Mouse (Mus musculus): ENCODE results near the gene Tenm3.

The Tenm3 gene

DNA sequence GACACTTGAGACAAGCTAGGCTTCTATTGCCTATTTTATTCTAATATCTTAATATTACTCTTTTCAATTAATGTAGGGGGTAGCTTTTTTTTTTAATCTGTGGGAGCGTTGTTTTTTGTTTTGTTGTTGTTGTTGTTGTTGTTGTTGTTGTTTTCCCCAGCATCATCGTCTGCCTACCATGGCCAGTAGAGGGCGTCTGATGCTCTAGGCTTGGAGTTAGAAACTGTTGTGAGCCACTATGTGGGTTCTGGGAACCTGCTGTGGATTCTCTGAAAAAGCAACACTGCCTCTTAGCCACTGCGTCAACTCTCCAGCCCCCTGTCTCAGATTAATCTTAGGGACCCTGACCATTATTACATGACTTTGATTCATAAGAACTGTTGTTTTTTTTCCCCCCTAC, 99.8 kb downstream of the Tenm3 start:
- DNase-seq (ENCODE audit: extremely low read depth, insufficient read length, low spot score) = no peak

DNA sequence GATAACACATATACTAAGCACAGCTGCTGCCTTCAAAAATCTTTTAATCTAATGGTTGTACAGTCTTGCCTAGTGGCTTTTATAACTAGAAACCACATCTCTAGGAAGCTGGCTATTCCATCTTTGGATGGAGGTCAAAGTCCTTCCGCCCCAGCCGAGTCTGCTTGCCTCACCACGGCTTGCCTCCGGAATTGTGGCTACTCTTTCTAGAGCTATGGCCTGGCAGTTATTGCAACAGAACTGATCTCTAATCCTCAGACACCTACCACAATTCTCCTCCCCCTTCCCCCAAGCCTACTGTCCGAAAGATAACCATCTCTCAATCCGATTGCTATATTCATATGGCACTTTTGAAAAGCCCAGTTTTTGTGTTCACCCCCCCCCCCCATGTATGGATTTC, 101.0 kb downstream of the Tenm3 start:
- no peak for DNase-seq (ENCODE audit: extremely low read depth, insufficient read length, low spot score)

- no peak for DNase-seq (ENCODE audit: extremely low read depth, insufficient read length, low spot score)
Measured at GRCm38 (mm10) chr8:48740951-48741350, 102.8 kb downstream of the Tenm3 start.

DNA sequence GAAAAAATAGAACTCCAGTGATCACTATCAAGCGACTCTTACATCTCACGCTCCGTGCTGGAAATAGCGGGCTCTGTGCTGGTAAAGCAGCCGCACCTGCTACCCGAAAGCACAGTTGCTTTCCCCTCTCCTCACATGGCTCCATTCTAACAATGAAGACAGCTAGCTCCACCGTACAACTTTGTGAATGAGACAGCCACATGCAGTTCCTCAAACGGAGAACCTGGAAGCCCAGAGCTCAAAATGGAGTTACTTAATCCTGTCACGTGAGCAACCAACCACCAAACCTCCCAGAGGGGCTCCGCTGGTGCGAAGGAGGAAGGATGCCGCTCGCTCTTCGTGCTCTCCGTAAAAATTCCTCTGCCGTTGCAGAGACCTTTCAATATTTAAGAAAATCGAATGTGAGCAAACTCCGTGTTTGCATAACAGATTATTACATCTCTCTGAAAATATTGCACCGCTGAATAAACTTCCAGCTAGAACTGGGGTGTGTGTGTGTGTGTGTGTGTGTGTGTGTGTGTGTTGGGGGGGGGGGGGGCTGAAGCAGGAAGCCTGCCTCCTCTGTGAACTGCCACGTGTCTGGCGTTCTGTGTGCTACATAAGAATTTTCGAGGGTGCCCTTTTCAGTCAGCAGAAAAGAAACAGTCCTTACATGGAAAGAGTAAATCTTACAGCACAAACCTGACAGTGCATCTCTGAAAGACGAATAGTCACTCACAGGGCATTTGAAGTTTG, 103.4 kb downstream of the Tenm3 start:
- DNase-seq (ENCODE audit: extremely low read depth, insufficient read length, low spot score) = no peak

- no peak for DNase-seq (ENCODE audit: extremely low read depth, insufficient read length, low spot score)
Measured at GRCm38 (mm10) chr8:48733731-48734130, 110.0 kb downstream of the Tenm3 start.

DNA sequence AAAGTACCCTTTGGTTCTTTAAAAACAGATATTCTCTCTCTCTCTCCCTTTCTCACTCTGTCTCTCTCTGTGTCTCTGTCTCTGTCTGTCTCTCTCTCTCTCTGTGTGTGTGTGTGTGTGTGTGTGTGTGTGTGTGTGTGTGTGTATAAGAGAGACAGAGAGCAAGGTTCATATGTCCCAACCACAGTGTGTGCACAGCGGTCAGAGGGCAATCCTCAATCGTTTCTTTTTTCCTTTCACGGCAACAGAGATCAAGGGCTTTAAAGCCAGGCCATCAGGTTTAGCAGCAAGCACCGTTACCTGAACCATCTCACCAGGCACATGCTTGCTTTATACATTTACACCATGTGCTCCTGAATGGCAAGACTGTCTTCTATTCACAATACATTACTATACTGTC, 110.7 kb downstream of the Tenm3 start:
- no peak for DNase-seq (ENCODE audit: extremely low read depth, insufficient read length, low spot score)

GRCm38 (mm10) chr8:48730701-48731100, 113.0 kb downstream of the Tenm3 start:
- no peak for DNase-seq (ENCODE audit: extremely low read depth, insufficient read length, low spot score)

DNA sequence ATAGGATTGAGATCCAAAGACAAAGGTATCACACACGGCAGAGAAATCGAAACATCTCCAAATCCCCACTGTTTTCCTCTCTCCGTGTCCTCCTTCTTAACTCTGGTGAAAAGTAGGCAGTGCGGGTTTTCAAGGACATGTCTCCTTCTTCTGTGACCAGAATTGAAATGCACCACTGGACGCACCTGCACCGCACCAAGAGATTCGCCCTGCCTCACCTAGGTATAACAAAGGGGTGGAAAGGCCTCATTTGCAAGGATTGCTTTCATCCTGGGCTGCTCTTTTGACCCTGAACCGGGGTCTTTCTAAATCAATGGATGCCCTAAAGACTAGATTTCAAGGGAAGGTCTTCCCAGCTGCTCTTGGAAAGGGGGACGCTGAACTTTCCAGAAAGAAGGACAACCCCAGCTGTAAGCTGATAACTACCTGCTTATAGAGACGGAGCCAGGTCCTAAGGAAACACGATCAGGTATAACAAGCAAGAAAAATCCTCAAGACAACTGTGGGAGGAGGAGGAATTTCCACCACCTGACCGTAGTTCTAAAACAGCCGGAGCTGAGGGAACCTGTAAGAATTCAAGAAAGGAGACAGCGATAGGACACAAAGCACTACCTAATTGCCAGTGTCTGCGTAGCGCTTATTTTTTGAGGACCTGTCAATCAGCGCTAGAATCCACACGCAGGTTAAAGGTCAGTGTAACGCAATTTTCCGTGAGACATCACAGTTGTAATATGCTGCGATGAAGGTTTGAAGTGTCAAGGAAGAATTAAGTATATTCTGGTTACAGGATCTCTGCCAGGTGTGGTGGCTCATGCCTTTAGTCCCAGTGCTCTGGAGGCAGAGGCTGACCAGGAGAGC, 114.7 kb downstream of the Tenm3 start:
- no peak for DNase-seq (ENCODE audit: extremely low read depth, insufficient read length, low spot score)

- no peak for DNase-seq (ENCODE audit: extremely low read depth, insufficient read length, low spot score)
Measured at GRCm38 (mm10) chr8:48728006-48728405, 115.7 kb downstream of the Tenm3 start.

DNA sequence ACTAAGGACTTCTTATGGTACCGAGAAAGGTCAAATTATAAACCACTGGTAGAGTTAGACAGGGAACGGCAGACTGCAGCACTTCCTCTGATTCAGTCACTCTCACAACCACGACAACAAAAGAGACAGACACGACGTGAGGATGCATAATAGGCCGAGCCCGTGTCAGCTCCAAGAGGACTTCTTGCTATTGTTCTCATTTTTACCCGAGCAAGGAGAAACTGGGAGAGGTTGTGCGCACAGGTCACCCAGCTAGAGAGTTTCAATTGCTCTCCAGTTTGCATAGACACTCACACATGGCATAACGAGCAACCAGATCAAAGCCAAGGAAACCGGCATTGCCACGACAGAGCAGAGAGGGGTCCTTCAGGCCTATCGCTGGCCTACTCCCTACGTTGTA, 121.0 kb downstream of the Tenm3 start:
- DNase-seq (ENCODE audit: extremely low read depth, insufficient read length, low spot score) = no peak

DNA sequence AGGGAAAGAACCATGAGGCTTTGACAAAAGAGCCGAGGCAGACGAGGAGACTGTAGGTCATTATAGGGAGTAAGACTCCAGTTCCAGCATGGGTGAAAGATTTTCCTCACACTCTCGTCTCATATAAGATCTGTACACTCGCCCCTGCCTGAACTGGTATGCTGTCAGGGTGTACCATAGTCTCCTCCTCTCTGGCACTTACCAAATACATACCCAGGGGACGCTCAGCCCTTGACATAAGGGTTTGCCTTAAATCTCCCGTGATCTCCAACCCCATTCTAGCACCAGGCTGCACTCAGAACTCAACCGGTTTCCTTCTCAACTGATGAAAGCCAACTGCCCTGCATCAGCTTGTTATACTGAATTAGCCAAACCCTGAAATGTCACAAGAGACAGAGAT, 121.4 kb downstream of the Tenm3 start:
- DNase-seq (ENCODE audit: extremely low read depth, insufficient read length, low spot score) = no peak

- DNase-seq (ENCODE audit: extremely low read depth, insufficient read length, low spot score) = no peak
Measured at GRCm38 (mm10) chr8:48721376-48721775, 122.4 kb downstream of the Tenm3 start.

GRCm38 (mm10) chr8:48715616-48716015, 128.1 kb downstream of the Tenm3 start:
- DNase-seq (ENCODE audit: extremely low read depth, insufficient read length, low spot score) = no peak

DNA sequence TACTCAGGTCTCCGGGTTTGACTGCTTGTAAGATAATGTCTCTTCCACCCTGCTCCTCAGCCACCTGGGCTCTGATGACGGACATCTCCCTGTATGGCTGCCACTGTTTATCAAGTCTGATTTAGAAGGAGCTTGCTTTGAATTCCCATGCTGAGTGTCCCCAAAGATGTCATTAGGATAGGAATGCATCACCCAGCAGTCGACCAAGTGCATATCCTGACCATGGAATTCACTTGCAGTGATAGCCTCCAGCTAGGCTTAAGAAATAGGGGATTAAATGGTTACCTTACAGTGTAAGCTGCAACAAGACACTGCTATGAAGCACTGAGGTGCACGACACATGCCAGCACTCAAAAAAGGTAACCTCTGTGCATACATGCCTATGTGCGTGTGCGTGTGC, 137.1 kb downstream of the Tenm3 start:
- no peak for DNase-seq (ENCODE audit: extremely low read depth, insufficient read length, low spot score)

DNA sequence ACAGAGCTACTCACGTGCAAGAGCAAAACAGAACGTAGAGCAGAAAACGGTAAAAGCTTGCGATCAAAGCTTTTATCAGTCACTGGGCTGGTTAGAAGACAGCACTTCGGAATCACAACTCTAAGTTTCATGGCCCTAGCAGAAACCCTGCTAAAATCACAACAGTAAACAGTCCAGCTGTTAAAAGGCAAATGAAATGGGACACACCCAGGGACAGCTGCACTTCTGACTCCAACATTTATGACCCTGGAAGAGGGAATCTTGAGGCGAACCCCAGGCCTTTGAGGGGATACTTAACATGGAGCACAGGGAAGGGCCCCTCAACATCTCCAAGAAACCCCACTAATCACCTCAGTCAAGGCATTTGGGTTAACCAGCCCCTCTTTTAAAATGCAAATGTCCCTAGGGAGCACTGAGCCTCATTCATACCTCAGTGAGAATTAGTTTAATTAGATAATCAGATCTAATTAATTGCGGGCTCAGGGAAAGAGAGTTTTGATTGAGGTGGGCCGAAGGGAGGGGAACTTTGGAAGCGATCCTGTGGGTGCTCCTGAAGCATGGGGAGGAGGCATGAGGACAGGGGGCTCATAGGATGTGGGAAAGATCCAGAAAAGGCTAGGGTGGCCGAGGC, 138.8 kb downstream of the Tenm3 start:
- DNase-seq (ENCODE audit: extremely low read depth, insufficient read length, low spot score) = no peak

DNA sequence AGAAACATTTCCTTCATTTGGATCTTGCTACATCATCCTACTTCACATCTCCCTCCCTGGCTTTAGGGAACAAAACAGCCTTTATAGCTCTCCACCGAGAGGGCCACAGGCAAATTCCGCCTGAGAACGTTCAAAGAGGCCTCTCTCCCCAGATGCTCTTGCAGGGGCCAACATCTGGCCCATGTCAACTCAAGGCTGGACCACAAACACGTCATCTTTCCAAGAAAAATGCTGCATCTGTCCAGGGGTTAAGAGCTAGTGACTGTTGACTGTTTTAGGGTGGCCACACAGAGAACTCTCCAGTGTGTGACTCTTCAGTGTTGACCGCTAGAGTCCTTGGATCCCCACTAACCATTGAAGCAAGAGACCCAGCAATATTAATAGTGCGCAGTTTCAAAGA, 139.3 kb downstream of the Tenm3 start:
- no peak for DNase-seq (ENCODE audit: extremely low read depth, insufficient read length, low spot score)

- DNase-seq (ENCODE audit: extremely low read depth, insufficient read length, low spot score) = no peak
Measured at GRCm38 (mm10) chr8:48690665-48691395, 152.9 kb downstream of the Tenm3 start.

- no peak for DNase-seq (ENCODE audit: extremely low read depth, insufficient read length, low spot score)
Measured at GRCm38 (mm10) chr8:48688706-48689105, 155.0 kb downstream of the Tenm3 start.

GRCm38 (mm10) chr8:48688188-48688587, 155.6 kb downstream of the Tenm3 start:
- no peak for DNase-seq (ENCODE audit: extremely low read depth, insufficient read length, low spot score)

- no peak for DNase-seq (ENCODE audit: extremely low read depth, insufficient read length, low spot score)
Measured at GRCm38 (mm10) chr8:48673476-48673875, 170.3 kb downstream of the Tenm3 start.

GRCm38 (mm10) chr8:48672471-48672870, 171.3 kb downstream of the Tenm3 start:
- no peak for DNase-seq (ENCODE audit: extremely low read depth, insufficient read length, low spot score)

All from 3134 (cell line).